Mouse (Mus musculus): ENCODE data around the gene Trmt1.

Trmt1 gene

GRCm38 (mm10) chr8:84689091-84689915, 3.2 kb downstream of the Trmt1 start:
- peak; percentile 70 for ATAC-seq (ENCODE audit: low TSS enrichment)

- no peak for ATAC-seq (ENCODE audit: low TSS enrichment)
Measured at GRCm38 (mm10) chr8:84693332-84693731, 7.2 kb downstream of the Trmt1 start.

GRCm38 (mm10) chr8:84695140-84695539, 9.0 kb downstream of the Trmt1 start:
- ATAC-seq (ENCODE audit: low TSS enrichment), result no peak

GRCm38 (mm10) chr8:84697166-84698130, 11.3 kb downstream of the Trmt1 start:
- no peak for ATAC-seq (ENCODE audit: low TSS enrichment)

- no peak for ATAC-seq (ENCODE audit: low TSS enrichment)
Measured at GRCm38 (mm10) chr8:84698288-84698687, 12.2 kb downstream of the Trmt1 start.

- no peak for ATAC-seq (ENCODE audit: low TSS enrichment)
Measured at GRCm38 (mm10) chr8:84698929-84699401, 12.9 kb downstream of the Trmt1 start.

- peak; percentile 53 for ATAC-seq (ENCODE audit: low TSS enrichment)
Measured at GRCm38 (mm10) chr8:84699861-84700322, 13.8 kb downstream of the Trmt1 start.

GRCm38 (mm10) chr8:84700526-84700925, 14.4 kb downstream of the Trmt1 start:
- ATAC-seq (ENCODE audit: low TSS enrichment), result no peak

- ATAC-seq (ENCODE audit: low TSS enrichment), result no peak
Measured at GRCm38 (mm10) chr8:84700941-84701911, 15.1 kb downstream of the Trmt1 start, which contains the start of gene Lyl1. Gene Lyl1, plus strand, starts transcription at chr8:84701457.

GRCm38 (mm10) chr8:84702561-84702960, 16.5 kb downstream of the Trmt1 start:
- no peak for ATAC-seq (ENCODE audit: low TSS enrichment)

- ATAC-seq (ENCODE audit: low TSS enrichment), result no peak
Measured at GRCm38 (mm10) chr8:84702963-84703465, 16.9 kb downstream of the Trmt1 start.

GRCm38 (mm10) chr8:84703466-84704249, 17.6 kb downstream of the Trmt1 start:
- no peak for ATAC-seq (ENCODE audit: low TSS enrichment)

GRCm38 (mm10) chr8:84704356-84704755, 18.2 kb downstream of the Trmt1 start:
- ATAC-seq (ENCODE audit: low TSS enrichment), result no peak

GRCm38 (mm10) chr8:84704867-84705831, 19.0 kb downstream of the Trmt1 start:
- no peak for ATAC-seq (ENCODE audit: low TSS enrichment)

GRCm38 (mm10) chr8:84705960-84706359, 19.9 kb downstream of the Trmt1 start:
- no peak for ATAC-seq (ENCODE audit: low TSS enrichment)

GRCm38 (mm10) chr8:84706610-84707266, 20.6 kb downstream of the Trmt1 start:
- no peak for ATAC-seq (ENCODE audit: low TSS enrichment)

- ATAC-seq (ENCODE audit: low TSS enrichment), result no peak
Measured at GRCm38 (mm10) chr8:84707267-84707883, 21.3 kb downstream of the Trmt1 start.

GRCm38 (mm10) chr8:84708071-84708541, 22.0 kb downstream of the Trmt1 start:
- no peak for ATAC-seq (ENCODE audit: low TSS enrichment)

Measured in frontal cortex, adult (tissue).